Mouse (Mus musculus): ENCODE measurements at regions not wholly inside any gene's neighbourhood (a gene's known extent, or its start where the extent isn't known, plus 50 kb on each side); places are given as distances from the start of the nearest gene placed in this dataset.

- intact Hi-C loops (cut with DNase I) = no loop called here
- DNase-seq (ENCODE audit: low spot score) = no peak
Observed at GRCm38 (mm10) chr7:95799022-95799421, 372.0 kb upstream of the Tenm4 start.

GRCm38 (mm10) chr7:95809626-95810025, 361.4 kb upstream of the Tenm4 start:
- intact Hi-C loops (cut with DNase I) = no loop called here
- no peak for DNase-seq (ENCODE audit: low spot score)

- intact Hi-C loops (cut with DNase I) = no loop called here
Observed at GRCm38 (mm10) chr7:95810096-95810495, 360.9 kb upstream of the Tenm4 start.

GRCm38 (mm10) chr7:95814865-95815264, 356.2 kb upstream of the Tenm4 start:
- DNase-seq (ENCODE audit: low spot score) = no peak
- intact Hi-C loops (cut with DNase I) = no loop called here

More at GRCm38 (mm10) chr7:95810096-95810495, 360.9 kb upstream of the Tenm4 start:
- no peak for DNase-seq (ENCODE audit: low spot score)

GRCm38 (mm10) chr7:95823539-95823938, 347.5 kb upstream of the Tenm4 start:
- intact Hi-C loops (cut with DNase I) = no loop called here
- DNase-seq (ENCODE audit: low spot score) = no peak

GRCm38 (mm10) chr7:95829889-95830288, 341.2 kb upstream of the Tenm4 start:
- DNase-seq (ENCODE audit: low spot score) = no peak
- intact Hi-C loops (cut with DNase I) = no loop called here

- no peak for DNase-seq (ENCODE audit: low spot score)
- intact Hi-C loops (cut with DNase I) = no loop called here
Observed at GRCm38 (mm10) chr7:95834236-95834919, 336.7 kb upstream of the Tenm4 start.

- DNase-seq (ENCODE audit: low spot score) = no peak
- intact Hi-C loops (cut with DNase I) = no loop called here
Observed at GRCm38 (mm10) chr7:95840476-95840875, 330.6 kb upstream of the Tenm4 start.

GRCm38 (mm10) chr7:95849874-95850273, 321.2 kb upstream of the Tenm4 start:
- intact Hi-C loops (cut with DNase I) = no loop called here
- DNase-seq (ENCODE audit: low spot score) = no peak

GRCm38 (mm10) chr7:95852630-95853029, 318.4 kb upstream of the Tenm4 start:
- intact Hi-C loops (cut with DNase I) = no loop called here
- DNase-seq (ENCODE audit: low spot score) = no peak

GRCm38 (mm10) chr7:95853225-95853812, 317.7 kb upstream of the Tenm4 start:
- intact Hi-C loops (cut with DNase I) = no loop called here
- DNase-seq (ENCODE audit: low spot score) = no peak

GRCm38 (mm10) chr7:95858247-95858646, 312.8 kb upstream of the Tenm4 start:
- intact Hi-C loops (cut with DNase I) = no loop called here
- no peak for DNase-seq (ENCODE audit: low spot score)

GRCm38 (mm10) chr7:95864233-95864632, 306.8 kb upstream of the Tenm4 start:
- no peak for DNase-seq (ENCODE audit: low spot score)
- intact Hi-C loops (cut with DNase I) = loop anchor here (10.0 kb wide), 1 partner anchor 1051 kb away; no protein-coding TSS in a partner anchor

- DNase-seq (ENCODE audit: low spot score) = no peak
- intact Hi-C loops (cut with DNase I) = loop anchor here (10.0 kb wide), 1 partner anchor 1050 kb away; no protein-coding TSS in a partner anchor
Observed at GRCm38 (mm10) chr7:95865270-95865669, 305.8 kb upstream of the Tenm4 start.

GRCm38 (mm10) chr7:95868753-95869152, 302.3 kb upstream of the Tenm4 start:
- intact Hi-C loops (cut with DNase I) = loop anchor here (10.0 kb wide), 1 partner anchor 1046 kb away; no protein-coding TSS in a partner anchor
- DNase-seq (ENCODE audit: low spot score) = no peak

GRCm38 (mm10) chr7:95880576-95881267, 290.3 kb upstream of the Tenm4 start:
- intact Hi-C loops (cut with DNase I) = no loop called here
- DNase-seq (ENCODE audit: low spot score) = no peak

- DNase-seq (ENCODE audit: low spot score) = no peak
- intact Hi-C loops (cut with DNase I) = no loop called here
Observed at GRCm38 (mm10) chr7:95901524-95901923, 269.5 kb upstream of the Tenm4 start.

GRCm38 (mm10) chr7:95914406-95915080, 256.5 kb upstream of the Tenm4 start:
- intact Hi-C loops (cut with DNase I) = no loop called here
- no peak for DNase-seq (ENCODE audit: low spot score)

GRCm38 (mm10) chr7:95919932-95920331, 251.1 kb upstream of the Tenm4 start:
- intact Hi-C loops (cut with DNase I) = no loop called here
- no peak for DNase-seq (ENCODE audit: low spot score)

GRCm38 (mm10) chr7:95924805-95925204, 246.2 kb upstream of the Tenm4 start:
- no peak for DNase-seq (ENCODE audit: low spot score)
- intact Hi-C loops (cut with DNase I) = no loop called here

All from heart, postnatal 25 days (tissue).